Mouse (Mus musculus): ENCODE data around the gene Myl6. TPM values are rescaled to one million over a fixed set of nuclear protein-coding genes. Genes with fewer than 3 reads are reported as not detected.
"Not testable (repeated sequence)": the region's sequence is repeated elsewhere in the genome, so short reads cannot be mapped to it uniquely, and the experiment has no call there.

Gene Myl6
- total RNA-seq, 1 experiment from 2014 or later: 791 TPM

DNA sequence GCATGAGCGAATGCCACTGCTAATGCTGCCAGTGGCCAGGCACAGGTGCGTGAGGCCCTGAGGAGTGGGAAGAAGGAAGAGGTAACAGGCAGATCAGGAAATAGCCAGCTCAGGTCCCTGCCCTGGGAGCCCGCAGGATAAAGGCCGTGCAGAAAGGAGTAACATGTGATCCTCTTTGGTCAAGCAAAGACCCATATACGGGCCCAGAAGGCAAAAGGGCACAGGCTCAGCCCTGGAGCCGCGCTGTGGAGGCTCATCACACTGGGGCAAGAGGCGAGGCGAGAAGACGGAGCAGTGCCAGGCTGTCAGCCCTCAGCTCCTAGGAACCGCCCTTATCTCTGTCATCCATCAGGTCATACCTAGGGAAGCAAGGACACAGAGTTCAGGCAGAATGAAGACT is 16.4 kb upstream of the Myl6 start:
- no peak for DNase-seq

DNA sequence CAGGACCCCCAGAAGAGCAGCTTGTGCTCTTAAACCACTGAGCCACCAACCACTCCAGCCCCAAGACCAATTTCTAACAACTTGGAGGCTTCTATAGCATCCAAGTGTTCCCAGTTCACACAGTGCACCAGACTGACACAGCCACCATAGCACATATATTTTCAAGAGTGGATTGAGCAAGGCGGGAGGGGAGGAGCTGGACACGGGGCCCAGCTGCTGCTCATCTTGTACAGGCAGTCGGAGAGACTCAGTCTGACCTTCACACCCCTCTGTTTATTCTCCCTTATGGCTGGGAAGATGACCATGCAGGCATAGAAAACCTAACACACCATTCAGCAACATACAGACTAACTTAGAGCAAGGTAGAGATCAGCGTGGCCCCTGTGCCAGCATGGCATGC is 15.9 kb upstream of the Myl6 start:
- no peak for DNase-seq

DNA sequence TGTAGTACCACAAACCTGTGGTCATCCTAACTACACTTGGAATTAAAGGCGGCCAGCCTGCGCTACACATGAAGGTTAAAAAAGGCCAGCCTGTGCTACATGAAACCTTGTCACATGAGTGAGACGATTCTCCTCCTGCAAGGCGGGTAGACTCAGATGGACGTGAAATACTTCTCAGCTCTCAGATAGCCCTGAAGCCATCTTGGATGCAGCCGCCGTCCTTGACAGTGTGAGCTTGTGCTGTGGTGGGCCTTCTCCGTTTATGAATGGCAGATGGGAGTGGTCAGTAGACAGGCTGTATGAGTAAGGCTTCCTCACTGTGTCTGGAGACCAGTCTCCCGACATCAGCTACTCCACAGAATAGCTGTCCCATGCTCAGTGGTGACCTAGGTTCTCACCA is 15.3 kb upstream of the Myl6 start:
- DNase-seq: no peak

DNA sequence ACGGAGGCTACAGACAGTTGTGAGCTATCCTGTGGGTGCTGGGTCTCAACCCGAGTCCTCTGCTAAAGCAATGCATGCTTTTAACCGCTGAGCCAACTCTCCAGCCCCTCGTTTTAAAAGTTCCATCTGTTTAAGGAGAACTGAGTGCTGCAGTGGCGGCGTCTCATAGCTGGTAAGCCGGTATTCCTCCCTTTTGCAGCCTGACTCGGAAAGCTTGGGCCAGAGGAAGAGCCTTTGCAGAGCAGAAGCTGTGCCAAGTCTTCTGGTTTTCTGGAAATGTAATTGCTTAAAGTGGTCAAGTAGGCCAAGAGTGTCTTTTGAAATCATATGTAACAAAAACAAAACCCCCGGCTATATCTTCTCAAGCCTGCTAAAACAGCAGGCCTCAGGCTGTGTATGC is 14.3 kb upstream of the Myl6 start:
- DNase-seq: no peak

DNA sequence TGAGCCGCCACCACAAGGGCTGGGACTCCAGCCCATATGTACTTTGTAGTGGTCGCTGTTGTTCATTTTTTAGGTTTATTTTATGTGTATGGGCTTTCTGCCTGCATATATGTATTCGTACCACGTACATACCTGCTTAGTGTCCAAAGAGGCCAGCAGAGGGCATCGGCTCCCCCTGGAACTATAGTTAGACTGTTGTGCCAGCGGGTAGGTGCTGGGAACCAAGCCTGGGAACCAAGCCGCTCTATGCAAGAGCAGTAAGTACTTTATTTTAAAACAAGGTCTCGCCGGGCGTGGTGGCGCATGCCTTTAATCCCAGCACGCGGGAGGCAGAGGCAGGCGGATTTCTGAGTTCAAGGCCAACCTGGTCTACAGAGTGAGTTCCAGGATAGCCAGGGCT is 12.0 kb upstream of the Myl6 start:
- no peak for DNase-seq

DNA sequence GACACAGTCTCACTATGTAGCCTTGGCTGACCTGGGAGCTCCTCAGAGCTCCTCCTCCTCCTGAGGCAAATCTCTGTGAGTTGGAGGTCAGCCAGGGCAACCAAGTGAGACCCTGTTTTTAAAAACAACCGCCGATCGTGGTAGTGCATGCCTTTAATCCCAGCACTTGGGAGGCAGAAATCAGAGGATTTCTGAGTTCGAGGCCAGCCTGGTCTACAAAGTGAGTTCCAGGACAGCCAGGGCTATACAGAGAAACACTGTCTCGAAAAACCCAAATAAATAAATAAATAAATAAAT is 11.4 kb upstream of the Myl6 start:
- not testable (repeated sequence) for DNase-seq

DNA sequence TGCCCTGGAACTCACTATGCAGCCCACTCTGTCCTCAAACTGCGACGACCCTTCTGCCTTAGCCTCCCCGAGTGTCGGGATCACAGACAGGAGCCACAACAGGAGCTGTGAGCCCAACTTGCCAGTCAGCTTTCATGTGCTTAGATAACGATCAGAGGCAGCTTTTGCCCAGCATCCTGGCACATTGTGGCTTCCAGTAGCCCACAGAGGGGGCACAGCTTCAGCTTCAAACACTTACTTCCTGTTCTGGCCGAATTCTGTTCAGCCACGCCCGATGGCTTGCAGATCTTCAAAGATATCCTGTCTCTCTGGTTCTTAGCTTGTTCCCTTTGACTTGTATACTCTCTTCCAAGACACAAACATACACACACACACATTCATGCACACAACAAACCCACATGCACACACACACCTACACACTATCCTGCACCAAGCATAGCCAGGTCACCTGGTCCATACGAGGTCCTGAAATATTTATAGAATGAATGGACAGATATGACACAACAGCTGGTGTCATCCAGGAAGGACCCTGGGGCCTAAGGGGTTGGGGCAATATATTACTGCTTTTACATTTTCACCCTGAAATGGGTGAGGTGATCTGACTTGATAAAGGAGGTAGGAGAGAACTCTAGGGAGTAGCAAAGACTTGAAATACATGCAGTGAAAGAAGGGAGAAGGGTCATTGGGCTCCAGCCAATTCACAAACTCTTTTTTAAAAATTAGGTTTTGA is 10.9 kb upstream of the Myl6 start:
- no peak for DNase-seq

DNA sequence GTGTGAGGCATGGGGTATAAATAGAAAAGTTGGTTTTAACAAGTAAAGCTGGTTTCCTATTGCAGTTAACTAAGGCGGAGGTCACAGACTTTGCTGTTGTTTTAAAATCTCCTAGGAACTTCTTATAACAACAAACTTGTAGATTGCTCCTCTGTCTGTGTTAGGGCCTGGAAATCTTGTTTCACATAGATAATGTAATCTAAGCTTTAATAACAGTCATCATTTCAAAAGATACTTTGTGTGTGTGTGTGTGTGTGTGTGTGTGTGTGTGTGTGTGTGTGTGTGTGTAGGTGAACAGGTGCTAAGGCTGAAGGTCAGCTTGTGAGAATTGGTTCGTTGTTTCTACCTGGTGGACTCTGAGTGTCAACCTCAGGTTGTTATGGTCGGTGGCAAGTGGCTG is 10.1 kb upstream of the Myl6 start:
- DNase-seq: no peak

DNA sequence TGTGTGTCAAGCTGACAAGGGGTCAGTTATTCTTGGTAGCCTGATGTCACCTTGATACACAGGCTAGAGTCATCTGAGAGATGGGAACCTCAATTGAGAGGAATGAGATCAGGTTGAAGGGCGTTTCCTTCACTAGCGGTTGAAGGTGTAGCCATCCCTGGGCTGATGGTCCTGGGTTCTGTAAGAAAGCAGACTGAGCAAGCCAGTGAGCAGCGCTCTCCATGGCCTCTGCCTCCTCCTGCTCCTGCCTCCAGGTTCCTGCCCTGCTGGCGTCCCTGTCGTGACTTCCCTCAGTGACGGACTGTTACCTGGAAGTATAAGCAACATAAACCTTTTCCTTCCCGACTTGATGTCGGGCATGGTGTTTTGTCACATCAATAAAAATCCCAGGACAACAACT is 9.6 kb upstream of the Myl6 start:
- no peak for DNase-seq

DNA sequence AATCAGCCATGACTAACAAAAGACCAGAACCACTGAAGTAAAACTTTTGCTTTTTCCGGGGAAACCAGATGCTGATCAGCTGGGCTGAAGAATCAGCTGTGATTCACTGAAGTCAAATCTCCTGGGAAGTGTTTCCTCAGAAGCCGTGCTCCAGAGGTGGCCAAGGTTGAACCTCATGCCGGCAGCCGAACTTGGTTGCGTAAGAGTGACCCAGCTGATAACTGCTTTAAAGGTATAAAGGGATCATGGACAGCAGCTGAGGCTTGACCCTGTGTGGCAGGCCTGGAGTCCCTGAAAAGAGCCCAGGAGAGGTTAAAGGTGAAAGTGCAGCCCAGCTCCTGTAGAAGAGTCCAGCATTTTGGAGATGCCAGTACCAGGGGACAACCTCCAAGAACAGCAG is 8.4 kb upstream of the Myl6 start:
- peak; percentile 48 for DNase-seq

DNA sequence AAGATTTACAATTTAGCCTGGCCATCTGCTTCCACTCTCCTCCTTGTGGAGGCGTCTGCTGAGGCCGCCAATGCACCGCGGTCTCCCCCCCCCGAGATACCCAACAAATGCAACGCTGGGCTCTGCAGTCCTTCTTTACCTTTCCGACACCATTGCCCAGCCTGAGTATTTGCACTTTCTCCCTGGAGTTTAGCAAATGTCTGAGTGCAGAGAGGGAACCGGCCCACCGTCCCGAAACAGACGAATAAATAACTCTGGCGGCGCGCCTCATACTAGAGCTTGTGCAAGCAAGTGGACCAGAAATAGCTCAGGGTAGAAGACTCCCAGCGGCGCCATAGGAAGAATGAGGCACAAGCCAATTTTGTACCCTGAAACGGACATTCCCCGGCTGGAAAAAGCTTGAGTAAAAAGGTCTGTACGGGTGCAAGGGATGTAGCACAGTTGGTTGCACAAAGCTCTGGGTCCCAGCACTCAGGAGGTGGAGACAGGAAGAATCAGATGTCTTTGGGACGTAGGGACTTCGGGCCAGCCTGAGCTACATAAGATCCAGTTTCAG is 5.2 kb upstream of the Myl6 start:
- peak; percentile 56 for DNase-seq

DNA sequence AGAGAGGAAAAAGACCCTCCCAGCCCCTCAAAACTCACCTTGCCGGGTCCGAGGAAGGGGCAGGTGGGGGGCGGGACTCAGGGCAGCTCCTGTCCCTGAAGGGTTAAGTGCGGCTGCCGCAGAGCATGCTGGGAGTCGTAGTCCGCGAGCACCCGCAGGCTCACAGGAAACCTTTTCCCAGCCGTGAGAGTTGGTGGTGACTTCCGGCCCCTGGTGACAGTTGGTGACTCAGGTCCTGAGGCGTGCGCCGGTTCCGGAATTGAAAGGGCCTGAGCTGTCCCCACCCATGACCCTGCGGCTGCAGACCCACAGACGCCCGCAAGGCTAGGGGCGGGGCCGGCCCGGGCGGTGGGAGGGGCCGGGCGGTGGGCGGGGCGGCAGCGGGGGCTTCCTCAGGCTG is 4.6 kb upstream of the Myl6 start, which contains the start of gene Myl6b:
Gene Myl6b (minus strand): TSS at position 96 of the 400 bp plus-strand sequence.
- peak; percentile 92 for DNase-seq

DNA sequence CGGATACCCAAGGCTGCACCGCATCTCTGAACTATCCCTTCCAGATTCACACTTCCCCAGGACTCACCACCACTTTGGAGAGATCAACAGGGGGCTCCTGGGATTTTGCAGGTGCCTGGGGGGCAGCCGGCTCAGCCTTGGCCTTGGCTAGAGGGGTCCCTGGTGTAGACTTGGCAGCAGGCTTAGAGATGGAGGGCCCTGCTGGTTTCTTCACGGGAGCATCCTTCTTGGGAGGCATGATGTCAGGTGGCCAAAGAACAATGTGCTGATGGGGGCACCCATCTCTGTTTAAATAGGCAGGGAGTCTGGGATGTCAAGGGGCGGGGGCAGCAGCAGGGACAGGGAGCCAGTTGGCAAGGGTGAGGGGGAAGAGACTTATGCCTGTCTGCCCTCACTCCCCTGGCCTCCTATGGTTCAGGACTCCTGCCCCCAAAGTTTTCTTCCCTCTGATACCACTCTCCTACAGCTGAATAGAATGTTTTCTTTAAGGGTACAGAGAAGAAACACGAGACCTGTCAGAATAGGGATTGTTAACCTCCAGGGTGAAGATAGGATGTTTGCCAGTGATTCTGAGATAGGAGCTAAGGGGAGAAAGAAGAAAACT is 3.3 kb upstream of the Myl6 start:
- no peak for DNase-seq

DNA sequence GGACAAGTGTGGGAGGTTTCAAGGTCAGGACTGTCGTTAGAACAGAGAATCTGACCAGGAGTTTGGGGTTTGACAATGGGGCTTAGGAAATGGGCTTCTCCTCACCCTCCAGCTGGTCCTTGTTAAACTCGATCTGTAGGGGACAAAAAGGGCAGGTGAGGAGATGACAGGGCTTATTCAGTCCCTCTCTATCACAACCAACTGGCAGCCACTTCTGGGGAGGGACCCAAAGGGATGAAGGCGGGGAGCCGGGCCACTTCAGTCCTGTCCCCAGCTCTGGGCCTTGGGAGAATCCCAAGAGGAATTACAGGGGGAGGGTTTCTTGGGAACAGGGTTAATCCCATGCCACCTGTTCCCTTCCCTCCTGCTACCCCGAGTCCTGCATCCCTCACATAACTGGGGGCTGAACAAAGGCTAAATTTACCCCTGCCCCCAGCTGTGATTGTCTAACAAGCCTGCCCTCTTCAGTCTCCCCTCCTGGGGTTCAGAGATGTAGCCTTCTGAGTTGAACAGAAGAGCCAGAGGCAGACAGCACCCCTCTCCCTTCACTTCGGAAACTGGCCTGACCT is 2.6 kb upstream of the Myl6 start:
- no peak for DNase-seq

DNA sequence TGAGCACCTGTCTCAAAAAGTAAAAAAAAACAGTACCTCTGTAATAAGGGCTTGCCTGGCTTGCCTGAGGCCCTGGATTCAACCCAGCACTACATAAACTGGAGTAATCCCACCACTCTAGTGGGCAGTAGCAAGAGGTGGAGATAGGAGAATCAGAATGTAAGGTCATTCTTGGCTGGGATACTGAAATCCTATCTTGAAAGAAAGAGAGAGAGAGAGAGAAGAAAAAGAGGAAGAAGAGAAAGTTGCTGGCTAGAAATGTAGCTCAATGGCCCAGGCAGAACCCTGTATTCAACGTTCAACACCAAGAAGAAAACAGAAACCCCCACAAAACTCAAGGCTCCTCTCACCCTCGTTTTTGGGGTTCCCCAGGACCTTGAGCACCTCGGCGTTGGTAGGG is 2.0 kb upstream of the Myl6 start:
- no peak for DNase-seq

DNA sequence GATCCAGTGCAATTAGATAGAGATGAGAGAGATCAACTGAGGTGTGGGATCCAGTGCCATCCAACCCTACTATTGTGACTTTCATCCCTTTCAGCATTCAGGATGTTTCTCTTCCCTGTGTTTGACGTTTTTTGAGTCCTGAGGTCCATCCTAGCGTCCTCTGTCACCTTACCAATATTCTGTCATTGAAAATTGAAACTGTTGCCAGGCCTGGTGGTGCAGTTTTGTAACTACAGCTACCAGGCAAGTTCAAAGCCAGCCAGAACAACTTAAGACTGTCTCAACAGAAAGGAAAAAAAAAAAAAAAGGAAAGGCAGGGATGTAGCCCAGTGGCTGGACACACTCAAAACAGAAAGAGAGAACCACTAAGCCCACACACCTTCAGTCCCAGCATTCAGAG is 1.3 kb upstream of the Myl6 start:
- no peak for DNase-seq

DNA sequence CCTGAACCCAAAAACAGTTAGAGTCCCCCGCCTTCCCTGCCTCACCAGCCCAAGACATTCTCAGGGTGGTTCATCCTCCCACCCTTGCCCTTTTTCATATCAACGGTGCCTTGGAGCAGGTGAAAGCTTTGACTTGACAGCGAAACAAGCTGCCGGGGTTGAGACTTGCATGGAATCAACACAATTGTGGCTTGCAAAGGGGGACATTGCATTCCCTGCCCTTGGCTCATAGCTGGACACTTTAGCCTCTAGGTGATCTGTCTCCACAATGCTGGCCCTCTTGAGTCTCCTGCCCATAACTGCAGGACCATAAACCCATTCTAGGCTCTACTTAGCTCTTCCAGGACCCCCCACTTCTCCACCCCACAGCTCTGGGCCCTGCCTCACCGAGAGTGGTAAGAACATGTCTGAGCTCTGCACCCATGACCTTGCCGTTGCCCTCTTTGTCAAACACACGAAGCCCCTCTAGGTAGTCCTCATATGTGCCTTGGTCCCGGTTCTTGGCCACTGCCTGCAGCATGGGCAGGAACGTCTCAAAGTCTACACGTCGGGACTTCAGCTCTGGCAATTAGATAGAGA is 811 bp upstream of the Myl6 start:
- DNase-seq: no peak

DNA sequence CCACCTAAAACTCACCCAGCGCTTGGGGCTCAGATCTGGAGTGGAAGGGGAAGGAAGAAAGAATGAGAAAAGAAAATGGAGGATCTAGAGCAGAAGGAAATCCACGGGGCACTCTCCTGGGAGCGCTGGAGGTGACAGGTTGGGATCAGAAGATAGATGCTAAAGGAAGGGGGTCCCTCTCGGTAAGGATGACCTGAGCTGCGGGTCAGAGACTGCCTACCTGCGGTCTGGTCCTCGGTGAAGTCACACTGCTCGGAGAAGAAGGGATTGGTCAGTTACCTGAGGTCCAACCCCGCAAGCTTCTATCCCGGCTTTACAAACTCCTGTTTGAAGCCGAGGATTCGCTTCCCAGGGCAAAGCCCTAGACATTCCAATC is 638 bp downstream of the Myl6 start:
- DNase-seq: no peak

DNA sequence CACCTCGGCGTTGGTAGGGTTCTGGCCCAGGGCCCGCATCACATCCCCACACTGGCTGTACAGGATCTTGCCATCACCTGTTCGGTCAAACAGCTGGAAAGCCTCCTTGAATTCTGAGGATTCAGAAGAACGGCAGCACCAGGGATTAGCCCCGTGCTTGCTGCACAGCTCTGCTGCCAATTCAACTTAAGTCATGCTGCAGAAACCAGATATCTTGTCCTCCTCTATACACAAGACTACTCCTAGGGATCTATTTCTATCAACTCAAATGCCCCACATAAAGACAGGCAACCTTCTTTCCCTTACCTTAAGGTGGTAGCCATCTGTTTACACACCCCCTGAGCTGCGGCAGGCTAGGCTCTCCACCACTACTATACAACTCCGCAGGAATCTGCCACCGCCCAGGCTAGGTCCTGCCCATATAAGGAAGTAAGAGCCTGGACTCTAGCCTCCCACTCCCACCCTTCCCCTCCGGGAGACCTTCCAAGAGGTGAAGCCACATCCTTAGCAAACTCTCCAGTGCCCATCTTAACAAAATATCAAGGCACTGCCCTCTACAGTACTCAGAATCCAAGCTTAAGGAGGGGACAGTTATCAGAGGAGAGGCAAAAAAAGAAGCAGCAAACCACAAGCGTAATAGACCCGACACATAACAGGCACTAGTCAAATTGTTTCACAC is 1.2 kb downstream of the Myl6 start:
- peak; percentile 51 for DNase-seq

DNA sequence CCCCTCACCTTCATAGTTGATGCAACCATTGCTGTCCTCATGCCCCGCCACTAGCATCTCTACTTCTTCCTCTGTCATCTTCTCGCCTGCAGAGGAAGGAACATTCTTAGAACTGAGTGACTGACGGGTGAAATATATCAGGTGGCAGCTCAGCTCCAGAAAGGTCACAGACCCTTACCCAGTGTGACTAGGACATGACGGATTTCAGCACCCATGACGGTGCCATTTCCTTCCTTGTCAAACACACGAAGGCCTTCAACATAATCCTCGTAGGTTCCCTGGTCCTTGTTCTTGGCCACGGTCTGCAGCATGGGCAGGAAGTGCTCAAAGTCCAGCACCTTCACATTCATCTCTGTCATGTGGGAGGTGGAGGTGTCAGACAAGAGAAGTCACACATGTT is 1.9 kb downstream of the Myl6 start:
- not testable (repeated sequence) for DNase-seq

DNA sequence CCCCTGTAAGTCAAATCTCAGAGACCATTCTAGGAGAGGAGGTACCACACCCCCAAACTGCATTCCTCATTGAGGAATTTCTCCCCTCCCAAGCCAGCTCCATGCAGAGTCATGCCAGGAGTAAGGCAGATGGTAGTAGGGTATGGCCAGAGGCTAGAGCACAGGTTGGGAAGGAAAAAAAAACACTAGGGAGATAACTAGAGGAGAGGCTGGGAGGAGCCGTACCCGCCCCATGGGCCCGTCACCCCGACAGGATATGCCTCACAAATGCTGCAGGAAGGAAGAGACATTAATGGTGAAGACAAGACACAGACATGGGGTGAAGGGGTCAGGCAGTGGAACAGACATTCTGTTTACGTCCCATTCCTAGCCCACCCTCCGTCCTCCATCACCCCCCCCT is 2.5 kb downstream of the Myl6 start:
- no peak for DNase-seq

DNA sequence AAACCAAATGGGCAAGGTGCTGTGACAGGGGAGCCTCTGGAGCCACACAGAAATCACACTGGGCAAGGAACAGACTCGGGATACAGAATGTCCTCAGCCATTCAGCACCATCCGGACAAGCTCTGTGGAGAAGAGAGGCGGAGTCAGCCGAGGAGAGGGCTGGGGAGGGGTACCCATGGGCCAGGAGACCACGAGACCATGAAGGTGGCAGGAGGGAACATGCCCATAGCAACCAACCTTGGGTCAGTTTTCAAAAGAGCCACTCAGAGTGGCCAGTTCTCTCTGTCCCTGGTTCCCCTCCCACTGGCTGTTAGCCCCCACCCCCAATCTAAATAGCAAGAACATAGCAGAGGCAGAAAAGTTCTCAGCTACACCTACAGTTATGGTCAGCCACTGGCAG is 3.0 kb downstream of the Myl6 start:
- DNase-seq: no peak

DNA sequence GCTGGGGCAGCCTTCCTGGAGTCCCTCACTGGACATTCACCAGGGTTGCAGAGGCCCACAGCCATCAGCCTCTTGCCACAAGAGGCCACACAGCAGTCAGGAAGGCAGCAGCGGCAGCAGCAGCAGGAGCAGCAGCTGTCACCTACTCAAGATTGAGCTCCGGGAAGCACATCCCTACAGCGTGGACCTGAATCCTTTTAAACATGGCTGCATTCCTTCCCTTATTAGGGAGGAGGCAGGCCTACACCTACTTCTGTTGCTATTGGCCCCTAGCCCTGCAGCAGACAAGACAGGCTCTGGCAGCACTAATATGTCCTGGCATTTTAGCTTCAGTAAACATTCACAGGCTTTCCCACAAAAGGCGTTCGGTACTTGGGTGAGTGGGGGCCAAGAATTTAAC is 3.7 kb downstream of the Myl6 start:
- DNase-seq: no peak
